Mouse (Mus musculus) C2C12 (cell line): ENCODE measurements around the gene Phc1. TPM values are rescaled to one million over a fixed set of nuclear protein-coding genes. Genes with fewer than 3 reads are reported as not detected.
"Not testable (repeated sequence)": the region's sequence is repeated elsewhere in the genome, so short reads cannot be mapped to it uniquely, and the experiment has no call there.

Experiments used
- H3K27me3 ChIP-seq: one replicate; pipeline ENCODE4 v1.6.1; 2011; ENCODE audit not compliant: control insufficient read depth, insufficient read depth, insufficient read length
- H3K36me3 ChIP-seq: one replicate; pipeline ENCODE4 v1.6.1; 2011; ENCODE audit not compliant: control insufficient read depth, insufficient read depth
- H3K4me3 ChIP-seq: one replicate; pipeline ENCODE4 v1.5.1; 2011; ENCODE audit warnings: mild to moderate bottlenecking, control low read depth; ENCODE audit not compliant: poor library complexity, insufficient read depth, severe bottlenecking
- H3K79me2 ChIP-seq: one replicate; pipeline ENCODE4 v1.6.1; 2011; ENCODE audit not compliant: control insufficient read depth, insufficient read depth
- H3K79me3 ChIP-seq: one replicate; pipeline ENCODE4 v1.6.1; 2011; ENCODE audit warnings: low read depth, control low read depth
- H3ac ChIP-seq: one replicate; pipeline ENCODE3; 2011; ENCODE audit warnings: low read depth; ENCODE audit not compliant: control insufficient read depth, insufficient read length
- CEBPB ChIP-seq: IDR thresholded peaks from one replicate; pipeline ENCODE4 v1.6.1; 2011; ENCODE audit warnings: low read depth, mild to moderate bottlenecking, control low read depth, moderate library complexity
- CTCF ChIP-seq: IDR thresholded peaks from one replicate; pipeline ENCODE4 v1.5.1; 2011; ENCODE audit not compliant: control insufficient read depth, insufficient read depth, insufficient read length
- FOSL1 ChIP-seq: IDR thresholded peaks from one replicate; pipeline ENCODE4 v1.8.0; 2011; ENCODE audit warnings: mild to moderate bottlenecking, low read length; ENCODE audit not compliant: poor library complexity, insufficient read depth, severe bottlenecking
- MAX ChIP-seq: IDR thresholded peaks from one replicate; pipeline ENCODE4 v1.6.1; 2011; ENCODE audit warnings: mild to moderate bottlenecking, control low read depth
- MYOD1 ChIP-seq: IDR thresholded peaks from one replicate; pipeline ENCODE4 v1.6.1; 2011; ENCODE audit warnings: low read depth; ENCODE audit not compliant: control insufficient read depth, insufficient read length
- MYOG ChIP-seq: IDR thresholded peaks from one replicate; pipeline ENCODE4 v1.6.1; 2011; ENCODE audit not compliant: control insufficient read depth, insufficient read length; ENCODE audit errors: extremely low read depth
- USF1 ChIP-seq: IDR thresholded peaks from one replicate; pipeline ENCODE4 v1.6.1; 2011; ENCODE audit warnings: low read depth, mild to moderate bottlenecking, control low read depth, moderate library complexity
- long read RNA-seq, 2 experiments: library from polyadenylated mRNA; unstranded; transcript quantifications; one replicate each; pipeline ENCODE4 v2.0.0; 2019 to 2020
- polyA plus RNA-seq: library from polyadenylated mRNA; unstranded; fragments of >200 nt; fragmentation: generic; extraction: Trizol; gene quantifications from one replicate; pipeline ENCODE4 v1.2.1, GENCODE M21; 2012; ENCODE audit warnings: missing spikeins

The Phc1 gene
- 17.6 TPM for polyA plus RNA-seq
- long read RNA-seq, experiment 1, partial matches to known transcripts: 4 of 5 reads
- long read RNA-seq, experiment 1, other reads (novel, unspliced or antisense): 1 of 5 reads
- long read RNA-seq, experiment 2, partial matches to known transcripts: 12 of 14 reads
- long read RNA-seq, experiment 2, other reads (novel, unspliced or antisense): 1 of 14 reads

GRCm38 (mm10) chr6:122340349-122341000 lies at the start of gene Phc1:
Gene Phc1, minus strand, starts transcription at chr6:122340561.
- H3K4me3 ChIP-seq: peak within 1 kb of the TSS; percentile 53
- TF ChIP-seq MYOG: no peak
- peak; percentile 31 for TF ChIP-seq MAX
- no peaks in the 10 kb centered on the region for H3K79me2 ChIP-seq
- H3K79me3 ChIP-seq: peaks cover 1% of the 10 kb centered on the region
- H3K36me3 ChIP-seq: no peaks in the 10 kb centered on the region
- H3ac ChIP-seq: peak within 1 kb of the TSS; percentile 75
- H3K27me3 ChIP-seq: no peaks in the 10 kb centered on the region

DNA sequence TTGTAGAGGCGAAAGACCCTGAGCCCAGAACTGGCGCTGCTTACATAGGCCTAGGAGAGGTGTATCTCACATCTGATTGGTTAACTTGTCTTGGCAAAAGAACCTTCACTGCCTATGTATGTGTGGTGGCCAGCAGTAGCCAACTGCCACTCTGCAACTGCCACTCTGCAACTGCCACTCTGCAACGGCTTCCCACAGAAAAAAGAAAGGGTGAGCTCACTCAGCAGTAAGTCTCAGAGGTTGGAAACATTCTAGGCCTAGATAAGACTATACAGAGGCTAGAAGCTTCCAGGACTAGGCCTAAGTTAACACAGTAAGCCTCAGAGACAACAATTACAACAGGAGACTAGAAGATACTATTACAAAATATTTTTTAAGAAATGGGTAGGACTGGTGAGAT lies 49.6 kb upstream of the Phc1 start:
- not testable (repeated sequence) for H3K36me3 ChIP-seq, H3ac ChIP-seq, H3K79me2 ChIP-seq, H3K27me3 ChIP-seq, H3K79me3 ChIP-seq, H3K4me3 ChIP-seq

- H3K36me3 ChIP-seq, H3K27me3 ChIP-seq, H3K4me3 ChIP-seq, H3ac ChIP-seq, H3K79me2 ChIP-seq, H3K79me3 ChIP-seq: not testable (repeated sequence)
These were observed 47.0 kb upstream of the Phc1 start for GRCm38 (mm10) chr6:122387177-122388028.

GRCm38 (mm10) chr6:122385724-122386123 lies 45.4 kb upstream of the Phc1 start:
- Histone ChIP-seq H3K79me3 (no peaks in the 10 kb centered on the region), H3K36me3 (no peaks in the 10 kb centered on the region), H3K4me3 (no peak overlapping the region), H3ac (no peak overlapping the region), H3K79me2 (no peaks in the 10 kb centered on the region), H3K27me3 (no peaks in the 10 kb centered on the region)
- no peak for TF ChIP-seq FOSL1
- no peak for TF ChIP-seq USF1
- no peak for TF ChIP-seq CEBPB
- no peak for TF ChIP-seq MYOG
- no peak for TF ChIP-seq MYOD1
- TF ChIP-seq MAX: no peak
- TF ChIP-seq CTCF: no peak

- no peak overlapping the region for H3ac ChIP-seq
- no peak overlapping the region for H3K4me3 ChIP-seq
- no peaks in the 10 kb centered on the region for H3K79me3 ChIP-seq
- no peak for TF ChIP-seq MYOG
- no peak for TF ChIP-seq CTCF
- no peak for TF ChIP-seq MYOD1
- no peak for TF ChIP-seq USF1
- no peak for TF ChIP-seq CEBPB
- no peak for TF ChIP-seq MAX
- no peak for TF ChIP-seq FOSL1
- no peaks in the 10 kb centered on the region for H3K36me3 ChIP-seq
- H3K79me2 ChIP-seq: no peaks in the 10 kb centered on the region
- no peaks in the 10 kb centered on the region for H3K27me3 ChIP-seq
These were observed 44.5 kb upstream of the Phc1 start for GRCm38 (mm10) chr6:122384886-122385285.

DNA sequence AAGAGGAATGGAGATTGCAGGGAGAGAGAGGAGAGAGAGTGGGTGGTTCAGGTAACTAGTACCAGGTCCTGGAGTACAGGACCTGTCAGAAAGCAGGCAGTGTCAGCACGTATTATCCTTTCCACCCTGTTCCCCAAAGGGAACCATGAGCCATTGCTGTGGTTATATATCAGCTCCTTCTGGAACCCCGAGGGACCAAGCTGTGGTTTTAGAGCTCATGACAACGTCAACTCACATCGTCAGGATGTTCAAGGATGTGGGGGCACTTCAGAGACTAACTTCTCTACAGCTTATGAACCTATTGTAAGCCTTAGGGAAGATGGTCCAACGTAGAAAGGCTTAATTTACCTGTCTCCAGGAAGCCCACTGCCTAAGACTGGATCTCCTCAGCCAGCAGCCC lies 42.9 kb upstream of the Phc1 start:
- H3K4me3 ChIP-seq: no peak overlapping the region
- no peak overlapping the region for H3ac ChIP-seq
- peaks cover 3% of the 10 kb centered on the region for H3K27me3 ChIP-seq
- no peaks in the 10 kb centered on the region for H3K36me3 ChIP-seq
- H3K79me3 ChIP-seq: no peaks in the 10 kb centered on the region
- no peaks in the 10 kb centered on the region for H3K79me2 ChIP-seq
- TF ChIP-seq MYOG: no peak
- no peak for TF ChIP-seq CTCF
- no peak for TF ChIP-seq CEBPB
- TF ChIP-seq USF1: no peak
- no peak for TF ChIP-seq MAX
- no peak for TF ChIP-seq FOSL1
- TF ChIP-seq MYOD1: no peak
